In genomic region chr9:69304492-69304891, GRCm38 (mm10) we compare ENCODE assay signal across 26 mouse cellular contexts.
DNase-seq lines count a peak whose midpoint lies in the region; ATAC-seq lines count a peak whose summit lies in the region.
"Had no signal": no experiment of that assay in that cellular context is flagged by ENCODE, and none has a peak within 500 bp of the region (broad histone marks: within the 10 kb centered on the region; RNA-seq: fewer than 3 reads in every experiment).

No protein-coding gene starts in this region.

- H3K9ac ChIP-seq in forebrain, embryonic 16.5 days (replicated peaks; ENCODE audit: low read depth, low read length): no peak overlapping the region
- H3K9ac ChIP-seq: embryonic facial prominence, embryonic 12.5 days; forebrain, postnatal 0 days; hindbrain, embryonic 13.5 days; limb, embryonic 12.5 days; lung, embryonic 14.5 days; midbrain, embryonic 13.5 days had no signal

- no peak for DNase-seq in forebrain, embryonic 10.5 days (ENCODE audit: extremely low spot score, low spot score)
- DNase-seq in ovary, adult 18-20 months (ENCODE audit: low spot score): peak; percentile 19
- DNase-seq in ovary, postnatal 14 days (ENCODE audit: low spot score): no peak
- DNase-seq in right cerebral cortex, postnatal 36 days (ENCODE audit: low spot score in 2 of 2): no peak
- DNase-seq in ovary, postnatal 10 days (ENCODE audit: low spot score): no peak
- DNase-seq in neural tube, embryonic 10.5 days (ENCODE audit: extremely low spot score, low spot score): no peak
- DNase-seq: cerebellum, adult 2 months; forebrain, postnatal 0 days; gastrocnemius, postnatal 14 days; heart, postnatal 10 days; kidney, postnatal 10 days; lung, embryonic 14.5 days; lung, postnatal 4 days; right cerebral cortex, adult 18-20 months; spleen, adult 18-20 months had no signal

- H3K4me2 ChIP-seq in forebrain, embryonic 16.5 days (ENCODE audit: low read length): no peak overlapping the region
- H3K4me2 ChIP-seq: embryonic facial prominence, embryonic 12.5 days; hindbrain, embryonic 13.5 days; limb, embryonic 12.5 days; lung, embryonic 14.5 days; midbrain, embryonic 13.5 days had no signal

- H3K27ac ChIP-seq in forebrain, embryonic 10.5 days: peak overlapping the region; percentile 51; the same call in 1 of the 2 replicates
- no peak overlapping the region for H3K27ac ChIP-seq in forebrain, embryonic 16.5 days (ENCODE audit: low read length)
- H3K27ac ChIP-seq: embryonic facial prominence, embryonic 12.5 days; heart, embryonic 10.5 days; hindbrain, embryonic 13.5 days; left cerebral cortex, adult 2 months; limb, embryonic 12.5 days; midbrain, embryonic 13.5 days had no signal

- no peak for ATAC-seq in forebrain, embryonic 16.5 days
- 0 out of 2 replicates have a peak, but pooled peaks have one; percentile 5 for ATAC-seq in common myeloid progenitor, adult 5-6 weeks (replicated peaks; ENCODE audit: low read depth, poor library complexity, severe bottlenecking)
- ATAC-seq: forebrain, postnatal 0 days; intestine, embryonic 16.5 days; midbrain, embryonic 13.5 days; Patski had no signal

- no peaks in the 10 kb centered on the region for H3K9me3 ChIP-seq in forebrain, embryonic 10.5 days
- no peaks in the 10 kb centered on the region for H3K9me3 ChIP-seq in forebrain, embryonic 16.5 days (ENCODE audit: control insufficient read depth, low read length)
- H3K9me3 ChIP-seq: embryonic facial prominence, embryonic 12.5 days; heart, embryonic 10.5 days; hindbrain, embryonic 13.5 days; limb, embryonic 12.5 days; midbrain, embryonic 13.5 days had no signal

- H3K36me3 ChIP-seq in forebrain, embryonic 10.5 days (replicated peaks): no peaks in the 10 kb centered on the region
- H3K36me3 ChIP-seq in forebrain, embryonic 16.5 days (ENCODE audit: control insufficient read depth, insufficient read depth): no peaks in the 10 kb centered on the region
- H3K36me3 ChIP-seq: embryonic facial prominence, embryonic 12.5 days; heart, embryonic 10.5 days; hindbrain, embryonic 13.5 days; limb, embryonic 12.5 days; midbrain, embryonic 13.5 days had no signal

- H3K27me3 ChIP-seq in forebrain, embryonic 10.5 days (ENCODE audit: poor library complexity, severe bottlenecking): peaks cover 30% of the 10 kb centered on the region
- peaks cover 3% of the 10 kb centered on the region for H3K27me3 ChIP-seq in forebrain, embryonic 16.5 days (replicated peaks; ENCODE audit: control insufficient read depth, insufficient read depth, low read length)
- H3K27me3 ChIP-seq: embryonic facial prominence, embryonic 12.5 days; Patski had no signal

- H3K4me1 ChIP-seq in forebrain, embryonic 10.5 days: peaks cover 63% of the 10 kb centered on the region
- H3K4me1 ChIP-seq in forebrain, embryonic 16.5 days (replicated peaks; ENCODE audit: control insufficient read depth, insufficient read depth, low read length): peaks cover 10% of the 10 kb centered on the region

- 80% methylated on average over 10 of the region's 10 CpGs for WGBS in forebrain, embryonic 10.5 days
- 77% methylated on average over 10 of the region's 10 CpGs for WGBS in forebrain, embryonic 16.5 days

- no peak overlapping the region for H3K4me3 ChIP-seq in forebrain, embryonic 10.5 days
- H3K4me3 ChIP-seq in forebrain, embryonic 16.5 days (replicated peaks; ENCODE audit: low read length): no peak overlapping the region
- H3K4me3 ChIP-seq: embryonic facial prominence, embryonic 12.5 days; heart, embryonic 10.5 days; hindbrain, embryonic 13.5 days; left cerebral cortex, adult 2 months; limb, embryonic 12.5 days; midbrain, embryonic 13.5 days; myocyte had no signal
